Mouse (Mus musculus): ENCODE data around the gene Dnajb3.

- TF ChIP-seq CTCF (IDR thresholded peaks at IDR 0.05; ENCODE audit: borderline replicate concordance, extremely low read depth, insufficient read depth, insufficient read length): no peak
- TF ChIP-seq POLR2A (IDR thresholded peaks at IDR 0.05; ENCODE audit: borderline replicate concordance, extremely low read depth, insufficient read depth, insufficient read length, poor library complexity, severe bottlenecking): no peak
These were observed 5.6 kb downstream of the Dnajb3 start for GRCm38 (mm10) chr1:88199996-88200395.

Data from brain, embryonic 14.5 days (tissue).